Mouse (Mus musculus) heart, embryonic 12.5 days (tissue): ENCODE measurements around the gene Ddx49. TPM values are rescaled to one million over a fixed set of nuclear protein-coding genes. Genes with fewer than 3 reads are reported as not detected.

Experiments
- ATAC-seq: fragments of 200-750 bp; cut with Nextera tagmentation; 2 replicates; pipeline ENCODE4 v1.8.0; 2017; ENCODE audit warnings: moderate TSS enrichment, moderate library complexity; ENCODE audit not compliant: insufficient number of reproducible peaks, low FRiP score
- H3K27ac ChIP-seq: fragments of 300-500 bp; sonication (generic); 2 replicates; pipeline ENCODE4 v1.5.1; 2016; ENCODE audit warnings: mild to moderate bottlenecking, moderate library complexity; ENCODE audit not compliant: poor library complexity, severe bottlenecking
- H3K27me3 ChIP-seq: fragments of 300-500 bp; sonication (generic); replicated peaks from 2 replicates; pipeline ENCODE4 v1.6.1; 2016; ENCODE audit warnings: mild to moderate bottlenecking, moderate library complexity
- H3K36me3 ChIP-seq: fragments of 300-500 bp; sonication (generic); 2 replicates; pipeline ENCODE4 v1.6.1; 2016; ENCODE audit warnings: mild to moderate bottlenecking, moderate library complexity
- H3K4me1 ChIP-seq: fragments of 300-500 bp; sonication (generic); replicated peaks from 2 replicates; pipeline ENCODE4 v1.6.1; 2016; ENCODE audit warnings: mild to moderate bottlenecking
- H3K4me2 ChIP-seq: fragments of 300-500 bp; sonication (generic); 2 replicates; pipeline ENCODE4 v1.6.1; 2016; ENCODE audit warnings: mild to moderate bottlenecking, moderate library complexity
- H3K4me3 ChIP-seq: fragments of 300-500 bp; sonication (generic); 2 replicates; pipeline ENCODE4 v1.5.1; 2016; ENCODE audit warnings: mild to moderate bottlenecking
- H3K9ac ChIP-seq: fragments of 300-500 bp; sonication (generic); 2 replicates; pipeline ENCODE4 v1.6.1; 2016; ENCODE audit warnings: mild to moderate bottlenecking, moderate library complexity
- H3K9me3 ChIP-seq: fragments of 300-500 bp; sonication (generic); replicated peaks from 2 replicates; pipeline ENCODE4 v1.6.1; 2016; ENCODE audit warnings: mild to moderate bottlenecking, moderate library complexity
- WGBS: fragments of 180-500 bp; shearing (Covaris S2); methylation state at CpG from one replicate; pipeline ENCODE4 v1.1.7; 2016; 5-methylcytosine and 5-hydroxymethylcytosine counted together
- polyA plus RNA-seq: library from polyadenylated mRNA; unstranded; fragments of >200 nt; fragmentation: Nextera tagmentation; extraction: Ambion mirVana; gene quantifications from 2 replicates; pipeline ENCODE4 v1.2.1, GENCODE M21; 2016

Gene Ddx49
- polyA plus RNA-seq, 1 experiment from 2014 or later = 34.3 TPM

GRCm38 (mm10) chr8:70283136-70284077, 18.9 kb downstream of the Ddx49 start:
- Histone ChIP-seq H3K4me1 (peaks cover 30% of the 10 kb centered on the region), H3K9me3 (no peaks in the 10 kb centered on the region), H3K4me3 (peak overlapping the region; percentile 78), H3K36me3 (peaks cover 36% of the 10 kb centered on the region), H3K27ac (peak overlapping the region; percentile 61), H3K27me3 (no peaks in the 10 kb centered on the region), H3K4me2 (peak overlapping the region; percentile 82), H3K9ac (peak overlapping the region; percentile 95)
- peak; percentile 49 for ATAC-seq
- WGBS = 2% methylated on average over 54 of the region's 55 CpGs

- Histone ChIP-seq H3K36me3 (peaks cover 31% of the 10 kb centered on the region), H3K9me3 (no peaks in the 10 kb centered on the region), H3K27me3 (no peaks in the 10 kb centered on the region), H3K27ac (peak within 1 kb of the TSS; percentile 69), H3K4me3 (peak within 1 kb of the TSS; percentile 78), H3K9ac (peak within 1 kb of the TSS; percentile 95), H3K4me2 (peak within 1 kb of the TSS; percentile 82), H3K4me1 (peaks cover 36% of the 10 kb centered on the region)
- under 1% methylated on average over 34 of the region's 36 CpGs for WGBS
- peak; percentile 84 for ATAC-seq
These were observed 19.6 kb downstream of the Ddx49 start, which contains the start of gene Homer3 for GRCm38 (mm10) chr8:70282603-70283135. Homer3 (plus strand) TSS chr8:70282827.

- Histone ChIP-seq H3K27me3 (no peaks in the 10 kb centered on the region), H3K4me1 (peaks cover 40% of the 10 kb centered on the region), H3K4me2 (no peak overlapping the region), H3K36me3 (peaks cover 14% of the 10 kb centered on the region), H3K9ac (0 out of 2 replicates have a peak overlapping the region, but pooled peaks have one; percentile 25), H3K4me3 (no peak overlapping the region), H3K9me3 (no peaks in the 10 kb centered on the region), H3K27ac (peak overlapping the region; percentile 69)
- ATAC-seq = no peak
- WGBS = 33% methylated on average over 3 of the region's 3 CpGs
These were observed 21.3 kb downstream of the Ddx49 start for GRCm38 (mm10) chr8:70281001-70281400.

- Histone ChIP-seq H3K27ac (0 out of 2 replicates have a peak overlapping the region, but pooled peaks have one; percentile 15), H3K4me1 (peaks cover 40% of the 10 kb centered on the region), H3K36me3 (no peaks in the 10 kb centered on the region), H3K9ac (no peak overlapping the region), H3K27me3 (no peaks in the 10 kb centered on the region), H3K9me3 (0 out of 2 replicates have a peak, but pooled peaks cover 4% of the 10 kb centered on the region), H3K4me2 (no peak overlapping the region), H3K4me3 (no peak overlapping the region)
- 49% methylated on average over 8 of the region's 8 CpGs for WGBS
- ATAC-seq = no peak
These were observed 23.0 kb downstream of the Ddx49 start for GRCm38 (mm10) chr8:70279266-70279665.

GRCm38 (mm10) chr8:70278175-70278574, 24.1 kb downstream of the Ddx49 start:
- H3K9me3 ChIP-seq = 0 out of 2 replicates have a peak, but pooled peaks cover 4% of the 10 kb centered on the region
- H3K9ac ChIP-seq = no peak overlapping the region; the same call in 1 of the 2 replicates
- WGBS = 57% methylated on average over 15 of the region's 15 CpGs
- no peak overlapping the region for H3K4me2 ChIP-seq
- no peaks in the 10 kb centered on the region for H3K27me3 ChIP-seq
- H3K4me1 ChIP-seq = peaks cover 40% of the 10 kb centered on the region
- no peaks in the 10 kb centered on the region for H3K36me3 ChIP-seq
- ATAC-seq = no peak
- no peak overlapping the region; the same call in 1 of the 2 replicates for H3K27ac ChIP-seq
- no peak overlapping the region for H3K4me3 ChIP-seq

GRCm38 (mm10) chr8:70276476-70276875, 25.8 kb downstream of the Ddx49 start:
- no peaks in the 10 kb centered on the region for H3K36me3 ChIP-seq
- H3K9ac ChIP-seq = no peak overlapping the region
- peak overlapping the region; percentile 78 for H3K27ac ChIP-seq
- no peak overlapping the region for H3K4me3 ChIP-seq
- no peak overlapping the region for H3K4me2 ChIP-seq
- 58% methylated on average over 3 of the region's 3 CpGs for whole genome bisulfite sequencing
- no peaks in the 10 kb centered on the region for H3K27me3 ChIP-seq
- peaks cover 34% of the 10 kb centered on the region for H3K4me1 ChIP-seq
- ATAC-seq = peak; percentile 54
- 0 out of 2 replicates have a peak, but pooled peaks cover 4% of the 10 kb centered on the region for H3K9me3 ChIP-seq

GRCm38 (mm10) chr8:70274350-70274749, 27.9 kb downstream of the Ddx49 start:
- Histone ChIP-seq H3K4me3 (no peak overlapping the region), H3K9me3 (0 out of 2 replicates have a peak, but pooled peaks cover 4% of the 10 kb centered on the region), H3K4me2 (no peak overlapping the region), H3K36me3 (no peaks in the 10 kb centered on the region), H3K27me3 (no peaks in the 10 kb centered on the region), H3K9ac (no peak overlapping the region), H3K27ac (no peak overlapping the region), H3K4me1 (peaks cover 22% of the 10 kb centered on the region)
- no peak for ATAC-seq

GRCm38 (mm10) chr8:70272949-70273348, 29.3 kb downstream of the Ddx49 start:
- peaks cover 18% of the 10 kb centered on the region for H3K4me1 ChIP-seq
- no peak overlapping the region for H3K4me3 ChIP-seq
- 45% methylated on average over 3 of the region's 3 CpGs for WGBS
- peak; percentile 89 for ATAC-seq
- H3K9me3 ChIP-seq = 0 out of 2 replicates have a peak, but pooled peaks cover 4% of the 10 kb centered on the region
- H3K9ac ChIP-seq = no peak overlapping the region
- H3K4me2 ChIP-seq = no peak overlapping the region
- no peaks in the 10 kb centered on the region for H3K27me3 ChIP-seq
- no peaks in the 10 kb centered on the region for H3K36me3 ChIP-seq
- H3K27ac ChIP-seq = no peak overlapping the region

GRCm38 (mm10) chr8:70268799-70269565, 33.3 kb downstream of the Ddx49 start:
- H3K36me3 ChIP-seq = peaks cover 24% of the 10 kb centered on the region
- no peaks in the 10 kb centered on the region for H3K27me3 ChIP-seq
- no peak overlapping the region for H3K27ac ChIP-seq
- no peak overlapping the region for H3K9ac ChIP-seq
- peaks cover 18% of the 10 kb centered on the region for H3K4me1 ChIP-seq
- ATAC-seq = no peak
- no peak overlapping the region for H3K4me3 ChIP-seq
- 45% methylated on average over 11 of the region's 11 CpGs for WGBS
- H3K4me2 ChIP-seq = no peak overlapping the region
- no peaks in the 10 kb centered on the region for H3K9me3 ChIP-seq

GRCm38 (mm10) chr8:70268311-70268710, 34.0 kb downstream of the Ddx49 start:
- Histone ChIP-seq H3K4me1 (peaks cover 18% of the 10 kb centered on the region), H3K9ac (no peak overlapping the region), H3K36me3 (peaks cover 31% of the 10 kb centered on the region), H3K4me2 (no peak overlapping the region), H3K27ac (no peak overlapping the region), H3K4me3 (no peak overlapping the region), H3K27me3 (no peaks in the 10 kb centered on the region), H3K9me3 (no peaks in the 10 kb centered on the region)
- no peak for ATAC-seq
- 53% methylated on average over 5 of the region's 5 CpGs for WGBS
